Mouse (Mus musculus) gonadal fat pad, adult 2 months (tissue): ENCODE data around the gene Izumo3. TPM values are rescaled to one million over a fixed set of nuclear protein-coding genes. Genes with fewer than 3 reads are reported as not detected.
"Not testable (repeated sequence)": the region's sequence is repeated elsewhere in the genome, so short reads cannot be mapped to it uniquely, and the experiment has no call there.

Experiments
- DNase-seq: peaks from one replicate; pipeline ENCODE4 v3.0.0-alpha.2; 2012; ENCODE audit warnings: low read depth
- polyA plus RNA-seq: library from polyadenylated mRNA; depleted of rRNA; stranded (reverse); fragments of >200 nt; gene quantifications from 2 replicates; pipeline ENCODE4 v1.2.3, GENCODE M21; 2012; rRNA removed

Gene Izumo3
- not detected in 2 replicates for polyA plus RNA-seq

DNA sequence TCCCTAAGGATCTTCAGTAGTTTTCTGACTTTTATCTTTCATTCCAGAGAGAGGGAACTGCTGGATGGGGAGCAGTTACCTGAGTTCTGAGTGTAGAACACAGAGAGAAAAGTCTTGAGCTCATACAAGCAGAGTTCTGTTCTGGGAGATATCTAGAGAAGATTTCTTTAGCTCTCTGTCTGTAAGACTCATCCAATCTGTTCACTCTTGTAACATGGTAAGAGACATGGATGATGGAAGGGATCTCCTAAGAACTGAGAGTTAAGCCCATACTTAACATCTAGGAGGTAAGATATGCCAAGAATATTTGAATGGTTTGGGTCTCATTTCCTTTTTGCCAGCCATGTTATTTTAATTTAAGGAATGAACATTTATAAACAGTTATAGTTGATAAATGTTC, at the start of gene Izumo3:
Izumo3 (minus strand) TSS at position 101 of the 400 bp plus-strand sequence.
- no peak for DNase-seq

DNA sequence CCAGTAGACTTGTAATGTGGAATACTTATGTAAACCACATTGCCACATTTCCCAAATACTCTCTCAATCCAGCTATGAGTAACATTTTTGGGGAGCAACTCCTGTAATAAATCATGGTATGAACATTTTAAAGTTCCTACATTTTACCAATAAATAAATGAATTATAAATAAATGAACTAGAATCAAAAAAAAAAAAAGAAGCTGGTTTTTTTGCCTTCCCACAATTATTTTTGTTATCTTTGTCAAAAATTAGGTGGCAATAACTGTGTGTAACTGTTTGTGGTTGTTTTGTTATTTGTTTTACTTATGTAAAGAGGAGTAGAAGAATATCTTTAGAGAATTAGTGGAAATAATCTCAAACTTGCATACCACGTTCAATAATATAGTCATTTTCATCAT, 44.6 kb upstream of the Izumo3 start, which contains the start of gene Gm12666:
Gm12666 (minus strand) TSS at position 101 of the 400 bp plus-strand sequence.
- not testable (repeated sequence) for DNase-seq

DNA sequence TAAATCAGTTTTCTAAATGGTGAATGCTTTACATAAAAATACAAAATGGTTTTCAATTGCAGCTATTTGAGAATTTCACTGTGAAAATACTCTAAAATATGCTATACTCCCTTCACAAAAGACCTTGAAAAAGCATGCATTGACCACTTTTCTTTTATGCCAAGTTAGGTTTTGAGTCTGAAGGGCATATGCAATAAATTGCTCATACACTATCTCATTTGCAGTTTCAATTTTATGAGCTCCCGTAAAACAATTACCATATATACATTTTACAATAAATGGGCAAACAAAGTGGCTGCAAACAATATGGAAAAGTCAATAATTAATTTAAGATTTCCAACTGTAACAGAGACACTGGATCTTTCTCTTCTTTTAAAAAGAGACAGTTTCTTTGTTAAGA, 5.6 kb upstream of the Izumo3 start:
- no peak for DNase-seq

GRCm38 (mm10) chr4:92111390-92111988, 35.5 kb downstream of the Izumo3 start:
- no peak for DNase-seq

- no peak for DNase-seq
Observed at GRCm38 (mm10) chr4:92097386-92097785, 49.6 kb downstream of the Izumo3 start.

- no peak for DNase-seq
Observed at GRCm38 (mm10) chr4:92095951-92096350, 51.1 kb downstream of the Izumo3 start.

Other genes with a start within 250 kb of the Izumo3 start
- gene Gm12666, start 44.5 kb upstream of the Izumo3 start, polyA plus RNA-seq, result not detected in 2 replicates